ENCODE assay signal across 28 mouse cellular contexts in genomic region chr16:95225285-95225684, GRCm38 (mm10). TPM values are rescaled to one million over a fixed set of nuclear protein-coding genes. Genes with fewer than 3 reads are reported as not detected.
"Had no signal": no experiment of that assay in that cellular context is flagged by ENCODE, and none has a peak within 500 bp of the region (broad histone marks: within the 10 kb centered on the region; RNA-seq: fewer than 3 reads in every experiment).

No protein-coding gene starts in this region.

- H3K4me2 ChIP-seq: heart, embryonic 12.5 days; hindbrain, embryonic 13.5 days; hindbrain, embryonic 15.5 days; kidney, embryonic 15.5 days; limb, embryonic 13.5 days; limb, embryonic 15.5 days; liver, embryonic 12.5 days had no signal

- H3K9me3 ChIP-seq: heart, embryonic 10.5 days; heart, embryonic 12.5 days; hindbrain, embryonic 13.5 days; hindbrain, embryonic 15.5 days; kidney, embryonic 15.5 days; limb, embryonic 13.5 days; limb, embryonic 15.5 days; liver, embryonic 12.5 days had no signal

- H3K4me1 ChIP-seq: heart, embryonic 12.5 days; hindbrain, embryonic 13.5 days; hindbrain, embryonic 15.5 days; liver, embryonic 12.5 days had no signal

- H3K27me3 ChIP-seq: heart, embryonic 12.5 days; hindbrain, embryonic 13.5 days; hindbrain, embryonic 15.5 days; kidney, embryonic 15.5 days; limb, embryonic 13.5 days; limb, embryonic 15.5 days; liver, embryonic 12.5 days had no signal

- ATAC-seq: hindbrain, postnatal 0 days; intestine, embryonic 16.5 days; liver, embryonic 12.5 days had no signal

- H3K4me3 ChIP-seq: gastrocnemius, adult 2 months; heart, embryonic 10.5 days; heart, embryonic 12.5 days; hindbrain, embryonic 13.5 days; hindbrain, embryonic 15.5 days; kidney, embryonic 15.5 days; limb, embryonic 13.5 days; limb, embryonic 15.5 days; liver, embryonic 12.5 days had no signal

- H3K36me3 ChIP-seq: heart, embryonic 10.5 days; heart, embryonic 12.5 days; hindbrain, embryonic 13.5 days; hindbrain, embryonic 15.5 days; kidney, embryonic 15.5 days; limb, embryonic 13.5 days; limb, embryonic 15.5 days; liver, embryonic 12.5 days had no signal

- H3K9ac ChIP-seq: heart, embryonic 12.5 days; hindbrain, embryonic 13.5 days; hindbrain, embryonic 15.5 days; kidney, embryonic 15.5 days; limb, embryonic 13.5 days; limb, embryonic 15.5 days; liver, embryonic 12.5 days; liver, embryonic 14.5 days had no signal

- H3K27ac ChIP-seq: gastrocnemius, adult 2 months; heart, embryonic 10.5 days; hindbrain, embryonic 13.5 days; hindbrain, embryonic 15.5 days; hindbrain, postnatal 0 days; kidney, embryonic 15.5 days; kidney, postnatal 0 days; limb, embryonic 13.5 days; liver, embryonic 12.5 days; liver, embryonic 14.5 days had no signal

- DNase-seq: gastrocnemius, adult 2 months; gastrocnemius, postnatal 10 days; gastrocnemius, postnatal 25 days; heart, adult 18-20 months; heart, postnatal 10 days; heart, postnatal 36 days; kidney, adult 11 months; kidney, adult 2 months; kidney, adult 9 months; kidney, postnatal 14 days; kidney, postnatal 36 days; layer of hippocampus, adult 9-11 months; layer of hippocampus, postnatal 36 days; left cerebral cortex, postnatal 4 days had no signal

RNA-seq across cellular contexts. Expression of gene Kcnj15, which starts 32.1 kb away (rescaled TPM):
- total RNA-seq: granulocyte monocyte progenitor cell, adult 5-6 weeks; hematopoietic stem cell, adult 5-6 weeks; layer of hippocampus, postnatal 36 days had no signal
